In the genomic region with DNA sequence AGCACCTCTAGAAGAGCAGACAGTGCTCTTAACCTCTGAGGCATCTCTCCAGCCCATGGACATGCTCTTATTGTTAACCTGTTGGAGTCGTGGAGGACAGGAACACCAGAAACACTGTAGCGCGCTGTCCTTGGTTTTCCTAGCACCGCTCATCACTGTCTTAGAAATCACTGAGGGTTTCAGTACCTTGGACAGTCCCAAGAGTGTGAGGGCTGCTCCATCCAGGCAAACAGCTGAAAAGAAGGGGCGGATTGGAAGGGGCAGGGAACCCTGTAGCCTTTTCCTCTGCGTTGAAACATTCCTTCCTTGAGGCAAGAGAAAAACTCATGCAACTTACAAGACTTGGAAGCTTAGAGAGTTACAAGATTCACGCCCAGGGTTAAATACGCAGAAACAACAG, we compare ENCODE assay signal across 8 mouse cellular contexts.
A peak's percentile ranks its signal among the peaks of the same experiment; 100 is the strongest.
DNase-seq lines count a peak whose midpoint lies in the region.

No protein-coding gene starts in this region.

- DNase-seq in heart, postnatal 4 days = peak; percentile 56
- no peak for DNase-seq in heart, adult 9 months (ENCODE audit: low spot score in 2 of 2)
- peak; percentile 22 for DNase-seq in ovary, postnatal 14 days (ENCODE audit: low spot score)
- no peak for DNase-seq in ovary, postnatal 36 days (ENCODE audit: low spot score)
- peak; percentile 82 for DNase-seq in forelimb bud, embryonic 11.5 days (ENCODE audit: low read depth, low spot score)
- no peak for DNase-seq in urinary bladder, postnatal 36 days (ENCODE audit: low spot score in 2 of 2)
- no peak for DNase-seq in thymus, postnatal 14 days
- no peak for DNase-seq in cerebellum, adult 8-10 months

Comparison
In these comparisons a context has a peak if more than half of its experiments do, and no peak if none do; other contexts are left out.
1. DNase-seq: peak in heart, postnatal 4 days (single experiment), ovary, postnatal 14 days (single experiment) and forelimb bud, embryonic 11.5 days (single experiment); none in heart, adult 9 months (0 of 2), ovary, postnatal 36 days (single experiment), urinary bladder, postnatal 36 days (0 of 2), thymus, postnatal 14 days (single experiment) and cerebellum, adult 8-10 months (single experiment).